Mouse (Mus musculus) stomach, embryonic 16.5 days (tissue): Measurements from ENCODE around the gene Cblc. TPM values are rescaled to one million over a fixed set of nuclear protein-coding genes. Genes with fewer than 3 reads are reported as not detected.
"Not testable (repeated sequence)": the region's sequence is repeated elsewhere in the genome, so short reads cannot be mapped to it uniquely, and the experiment has no call there.

Experiments
- ATAC-seq: fragments of 200-750 bp; cut with Nextera tagmentation; 2 replicates; pipeline ENCODE4 v1.8.0; 2017; ENCODE audit warnings: moderate number of reproducible peaks, moderate TSS enrichment; ENCODE audit not compliant: insufficient read depth, low FRiP score
- H3K27ac ChIP-seq: fragments of 300-500 bp; sonication (generic); 2 replicates; pipeline ENCODE4 v1.5.1; 2014; ENCODE audit warnings: low read length
- H3K27me3 ChIP-seq: fragments of 300-500 bp; sonication (generic); 2 replicates; pipeline ENCODE4 v1.6.1; 2014; ENCODE audit warnings: low read length, control low read depth, mixed read lengths; ENCODE audit not compliant: control insufficient read depth, insufficient read depth
- H3K36me3 ChIP-seq: fragments of 300-500 bp; sonication (generic); 2 replicates; pipeline ENCODE4 v1.6.1; 2014; ENCODE audit warnings: low read length; ENCODE audit not compliant: control insufficient read depth, insufficient read depth
- H3K4me1 ChIP-seq: fragments of 300-500 bp; sonication (generic); 2 replicates; pipeline ENCODE4 v1.6.1; 2014; ENCODE audit warnings: low read length, control low read depth, mixed read lengths; ENCODE audit not compliant: control insufficient read depth, insufficient read depth
- H3K4me2 ChIP-seq: fragments of 300-500 bp; sonication (generic); 2 replicates; pipeline ENCODE4 v1.6.1; 2014; ENCODE audit warnings: low read depth, low read length, mixed read lengths
- H3K4me3 ChIP-seq: fragments of 300-500 bp; sonication (generic); replicated peaks from 2 replicates; pipeline ENCODE4 v1.5.1; 2014; ENCODE audit warnings: mild to moderate bottlenecking, low read length
- H3K9ac ChIP-seq: fragments of 300-500 bp; sonication (generic); 2 replicates; pipeline ENCODE4 v1.6.1; 2014; ENCODE audit warnings: low read length
- H3K9me3 ChIP-seq: fragments of 300-500 bp; sonication (generic); replicated peaks from 2 replicates; pipeline ENCODE4 v1.6.1; 2016; ENCODE audit warnings: low read length, control low read depth; ENCODE audit not compliant: control insufficient read depth
- WGBS: fragments of 180-500 bp; shearing (Covaris S2); extraction: QIAGEN DNeasy Blood & Tissue Kit; methylation state at CpG from one replicate; pipeline ENCODE4 v1.1.7; 2014; 5-methylcytosine and 5-hydroxymethylcytosine counted together
- polyA plus RNA-seq: library from polyadenylated mRNA; unstranded; fragments of >200 nt; fragmentation: Nextera tagmentation; extraction: Ambion mirVana; gene quantifications from 2 replicates; pipeline ENCODE4 v1.2.1, GENCODE M21; 2015

The Cblc gene
- polyA plus RNA-seq, 1 experiment from 2014 or later = 31.2 TPM

- H3K9me3 ChIP-seq = no peaks in the 10 kb centered on the region
- 73% methylated on average over 19 of the region's 19 CpGs for WGBS
- H3K36me3 ChIP-seq = no peaks in the 10 kb centered on the region
- H3K27me3 ChIP-seq = no peaks in the 10 kb centered on the region
- ATAC-seq = no peak
- no peak overlapping the region for H3K4me2 ChIP-seq
- H3K9ac ChIP-seq = no peak overlapping the region
- peaks cover 3% of the 10 kb centered on the region for H3K4me1 ChIP-seq
- peak overlapping the region; percentile 6; the same call in 1 of the 2 replicates for H3K27ac ChIP-seq
- no peak overlapping the region for H3K4me3 ChIP-seq
Observed at GRCm38 (mm10) chr7:19792701-19793630, 3.6 kb downstream of the Cblc start.

GRCm38 (mm10) chr7:19791504-19791903 lies 5.1 kb downstream of the Cblc start:
- not testable (repeated sequence) for ATAC-seq, H3K4me3 ChIP-seq, H3K27ac ChIP-seq, H3K36me3 ChIP-seq, H3K27me3 ChIP-seq, H3K9me3 ChIP-seq, H3K4me1 ChIP-seq, H3K4me2 ChIP-seq, H3K9ac ChIP-seq
- WGBS = 76% methylated on average over 2 of the region's 2 CpGs

- ATAC-seq = peak; percentile 55; the same call in 1 of the 2 replicates
- Histone ChIP-seq H3K4me1 (peaks cover 3% of the 10 kb centered on the region), H3K36me3 (no peaks in the 10 kb centered on the region), H3K27ac (0 out of 2 replicates have a peak overlapping the region, but pooled peaks have one; percentile 25), H3K9ac (peak overlapping the region; percentile 70), H3K9me3 (no peaks in the 10 kb centered on the region), H3K4me3 (peak overlapping the region; percentile 36), H3K4me2 (peak overlapping the region; percentile 65), H3K27me3 (no peaks in the 10 kb centered on the region)
- WGBS = 1% methylated on average over 19 of the region's 19 CpGs
Observed at GRCm38 (mm10) chr7:19789904-19790347, 6.7 kb downstream of the Cblc start.

- WGBS = 41% methylated on average over 12 of the region's 12 CpGs
Observed at GRCm38 (mm10) chr7:19785874-19786458, 10.6 kb downstream of the Cblc start.

GRCm38 (mm10) chr7:19784764-19785535 lies 11.7 kb downstream of the Cblc start:
- no peak overlapping the region for H3K27ac ChIP-seq

More at GRCm38 (mm10) chr7:19785874-19786458, 10.6 kb downstream of the Cblc start:
- Histone ChIP-seq H3K36me3 (no peaks in the 10 kb centered on the region), H3K4me1 (no peaks in the 10 kb centered on the region), H3K4me2 (no peak overlapping the region), H3K4me3 (no peak overlapping the region), H3K27ac (no peak overlapping the region), H3K9me3 (no peaks in the 10 kb centered on the region), H3K9ac (no peak overlapping the region), H3K27me3 (no peaks in the 10 kb centered on the region)
- no peak for ATAC-seq

GRCm38 (mm10) chr7:19783630-19784029 lies 13.0 kb downstream of the Cblc start:
- no peak overlapping the region for H3K27ac ChIP-seq
- no peaks in the 10 kb centered on the region for H3K4me1 ChIP-seq
- ATAC-seq = no peak
- no peaks in the 10 kb centered on the region for H3K27me3 ChIP-seq
- H3K4me2 ChIP-seq = no peak overlapping the region
- 49% methylated on average over 8 of the region's 8 CpGs for whole genome bisulfite sequencing
- no peak overlapping the region for H3K4me3 ChIP-seq
- 0 out of 2 replicates have a peak, but pooled peaks cover 3% of the 10 kb centered on the region for H3K9me3 ChIP-seq
- no peak overlapping the region for H3K9ac ChIP-seq
- H3K36me3 ChIP-seq = no peaks in the 10 kb centered on the region

More at GRCm38 (mm10) chr7:19784764-19785535, 11.7 kb downstream of the Cblc start:
- H3K27me3 ChIP-seq = no peaks in the 10 kb centered on the region
- 28% methylated on average over 11 of the region's 11 CpGs for WGBS
- H3K9me3 ChIP-seq = 0 out of 2 replicates have a peak, but pooled peaks cover 2% of the 10 kb centered on the region
- no peak overlapping the region for H3K4me3 ChIP-seq
- H3K9ac ChIP-seq = no peak overlapping the region
- no peaks in the 10 kb centered on the region for H3K4me1 ChIP-seq
- H3K36me3 ChIP-seq = no peaks in the 10 kb centered on the region
- no peak overlapping the region for H3K4me2 ChIP-seq
- ATAC-seq = no peak

GRCm38 (mm10) chr7:19782645-19783044 lies 14.0 kb downstream of the Cblc start:
- no peaks in the 10 kb centered on the region for H3K27me3 ChIP-seq
- 90% methylated on average over 4 of the region's 4 CpGs for WGBS
- no peak overlapping the region for H3K4me2 ChIP-seq
- H3K9ac ChIP-seq = no peak overlapping the region
- H3K9me3 ChIP-seq = 0 out of 2 replicates have a peak, but pooled peaks cover 3% of the 10 kb centered on the region
- no peak for ATAC-seq
- H3K36me3 ChIP-seq = no peaks in the 10 kb centered on the region
- no peak overlapping the region for H3K4me3 ChIP-seq
- H3K27ac ChIP-seq = no peak overlapping the region
- H3K4me1 ChIP-seq = no peaks in the 10 kb centered on the region

GRCm38 (mm10) chr7:19781741-19782140 lies 14.9 kb downstream of the Cblc start:
- Histone ChIP-seq H3K27ac (no peak overlapping the region), H3K9me3 (0 out of 2 replicates have a peak, but pooled peaks cover 3% of the 10 kb centered on the region), H3K27me3 (no peaks in the 10 kb centered on the region), H3K9ac (no peak overlapping the region), H3K36me3 (no peaks in the 10 kb centered on the region), H3K4me1 (no peaks in the 10 kb centered on the region), H3K4me3 (no peak overlapping the region), H3K4me2 (no peak overlapping the region)
- ATAC-seq = no peak
- 90% methylated on average over 7 of the region's 7 CpGs for WGBS
